Comparison of ENCODE assay signal across 15 mouse cellular contexts in genomic region chr17:43329761-43330183, GRCm38 (mm10). TPM values are rescaled to one million over a fixed set of nuclear protein-coding genes. Genes with fewer than 3 reads are reported as not detected.
A peak's percentile ranks its signal among the peaks of the same experiment; 100 is the strongest.
DNase-seq lines count a peak whose midpoint lies in the region; ATAC-seq and TF ChIP-seq lines count a peak whose summit lies in the region.
"Had no signal": no experiment of that assay in that cellular context is flagged by ENCODE, and none has a peak within 500 bp of the region (broad histone marks: within the 10 kb centered on the region; RNA-seq: fewer than 3 reads in every experiment).

No protein-coding gene starts in this region.

- no peaks in the 10 kb centered on the region for H3K9me3 ChIP-seq in heart, embryonic 12.5 days (replicated peaks)
- no peaks in the 10 kb centered on the region for H3K9me3 ChIP-seq in liver, postnatal 0 days (ENCODE audit: low read length)
- H3K9me3 ChIP-seq in intestine, embryonic 16.5 days (ENCODE audit: control insufficient read depth, low read length): no peaks in the 10 kb centered on the region; the same call in 1 of the 2 replicates
- H3K9me3 ChIP-seq: embryonic facial prominence, embryonic 12.5 days had no signal

- no peaks in the 10 kb centered on the region for H3K36me3 ChIP-seq in heart, embryonic 12.5 days
- no peaks in the 10 kb centered on the region for H3K36me3 ChIP-seq in liver, postnatal 0 days (replicated peaks; ENCODE audit: insufficient read depth, low read length)
- no peaks in the 10 kb centered on the region for H3K36me3 ChIP-seq in intestine, embryonic 16.5 days (ENCODE audit: control insufficient read depth, insufficient read depth, low read length)
- H3K36me3 ChIP-seq: embryonic facial prominence, embryonic 12.5 days had no signal

- peak; percentile 81 for ATAC-seq in heart, embryonic 12.5 days (ENCODE audit: insufficient number of reproducible peaks, low FRiP score)
- ATAC-seq in liver, postnatal 0 days: peak; percentile 79
- ATAC-seq in intestine, embryonic 16.5 days: no peak
- ATAC-seq: forebrain, embryonic 16.5 days had no signal

- peaks cover 48% of the 10 kb centered on the region for H3K4me1 ChIP-seq in heart, embryonic 12.5 days (replicated peaks)
- peaks cover 37% of the 10 kb centered on the region for H3K4me1 ChIP-seq in liver, postnatal 0 days (ENCODE audit: insufficient read depth)
- H3K4me1 ChIP-seq in intestine, embryonic 16.5 days (ENCODE audit: control insufficient read depth, insufficient read depth, low read length): peaks cover 12% of the 10 kb centered on the region; the same call in 1 of the 2 replicates

- 48% methylated on average over 7 of the region's 7 CpGs for WGBS in heart, embryonic 12.5 days
- WGBS in liver, postnatal 0 days (ENCODE audit: insufficient replicate concordance): 38% methylated on average over 7 of the region's 7 CpGs
- WGBS in intestine, embryonic 16.5 days: 70% methylated on average over 7 of the region's 7 CpGs

- peak; percentile 32 for DNase-seq in lung, postnatal 36 days
- DNase-seq in lung, postnatal 4 days: no peak
- DNase-seq in c-Kit-positive CD71-positive TER-119-negative erythroid progenitor cells, embryonic 14.5 days (ENCODE audit: low read depth): peak; percentile 70
- DNase-seq in liver, postnatal 0 days: peak; percentile 49
- no peak for DNase-seq in left cerebral cortex, adult 2 months (ENCODE audit: extremely low spot score in 1 of 2, low spot score in 2 of 2)
- DNase-seq in layer of hippocampus, adult 18-20 months (ENCODE audit: low spot score in 2 of 2): no peak
- DNase-seq: cerebellum, adult 9-11 months; gastrocnemius, postnatal 14 days; kidney, adult 11 months had no signal

- TF ChIP-seq EP300 in liver, postnatal 0 days (IDR thresholded peaks at IDR 0.05; ENCODE audit: low read depth): peak; percentile 95

- TF ChIP-seq CTCF in liver, postnatal 0 days (IDR thresholded peaks at IDR 0.05; ENCODE audit: low read depth): no peak
- TF ChIP-seq CTCF in left cerebral cortex, adult 2 months (IDR thresholded peaks at IDR 0.05): no peak

- no peaks in the 10 kb centered on the region for H3K27me3 ChIP-seq in heart, embryonic 12.5 days (replicated peaks)
- no peaks in the 10 kb centered on the region for H3K27me3 ChIP-seq in liver, postnatal 0 days (ENCODE audit: insufficient read depth, low read length)
- H3K27me3 ChIP-seq in intestine, embryonic 16.5 days (replicated peaks; ENCODE audit: control insufficient read depth, insufficient read depth, low read length): no peaks in the 10 kb centered on the region
- H3K27me3 ChIP-seq: embryonic facial prominence, embryonic 12.5 days had no signal

- intact Hi-C loops in left cerebral cortex, adult 2 months (cut with DNase I): no loop called here

- H3K4me2 ChIP-seq in heart, embryonic 12.5 days: no peak overlapping the region
- H3K4me2 ChIP-seq in liver, postnatal 0 days (ENCODE audit: low read depth, low read length): no peak overlapping the region; the same call in 1 of the 2 replicates
- no peak overlapping the region for H3K4me2 ChIP-seq in intestine, embryonic 16.5 days (ENCODE audit: low read depth, low read length)
- H3K4me2 ChIP-seq: embryonic facial prominence, embryonic 12.5 days had no signal

- H3K9ac ChIP-seq in heart, embryonic 12.5 days: no peak overlapping the region
- no peak overlapping the region for H3K9ac ChIP-seq in liver, postnatal 0 days (replicated peaks)
- no peak overlapping the region for H3K9ac ChIP-seq in intestine, embryonic 16.5 days (ENCODE audit: low read depth, low read length)
- H3K9ac ChIP-seq: embryonic facial prominence, embryonic 12.5 days had no signal

- peak overlapping the region; percentile 62 for H3K27ac ChIP-seq in heart, embryonic 12.5 days (ENCODE audit: poor library complexity, severe bottlenecking)
- H3K27ac ChIP-seq in liver, postnatal 0 days (ENCODE audit: low read depth): peak overlapping the region; percentile 58
- no peak overlapping the region for H3K27ac ChIP-seq in left cerebral cortex, adult 2 months
- no peak overlapping the region for H3K27ac ChIP-seq in intestine, embryonic 16.5 days (ENCODE audit: low read length)
- H3K27ac ChIP-seq: embryonic facial prominence, embryonic 12.5 days had no signal

- no peak overlapping the region for H3K4me3 ChIP-seq in heart, embryonic 12.5 days
- H3K4me3 ChIP-seq in liver, postnatal 0 days (ENCODE audit: low read depth, low read length): no peak overlapping the region
- H3K4me3 ChIP-seq in left cerebral cortex, adult 2 months: no peak overlapping the region
- no peak overlapping the region for H3K4me3 ChIP-seq in intestine, embryonic 16.5 days (ENCODE audit: low read length)
- H3K4me3 ChIP-seq: embryonic facial prominence, embryonic 12.5 days had no signal

RNA-seq across cellular contexts. Expression of gene Adgrf5, which starts 30.5 kb away (rescaled TPM):
- polyA plus RNA-seq in heart, embryonic 12.5 days (2016; fragmentation: Nextera tagmentation; extraction: Ambion mirVana): 21.1 and 23.9 TPM in 2 replicates
- polyA plus RNA-seq in liver, postnatal 0 days (2015; fragmentation: Nextera tagmentation; extraction: Ambion mirVana): 2.5 and 3.5 TPM in 2 replicates
- total RNA-seq in left cerebral cortex, adult 2 months (2021): 10 to 100 TPM; 32.5 to 35.0 TPM
- 10 to 100 TPM; 28.4 to 28.7 TPM for total RNA-seq in layer of hippocampus, adult 18-20 months (2021)
- 10.3 and 10.6 TPM in 2 replicates for polyA plus RNA-seq in intestine, embryonic 16.5 days (2015; fragmentation: Nextera tagmentation; extraction: Ambion mirVana)
- total RNA-seq: hematopoietic stem cell, adult 5-6 weeks had no signal

RNA-seq across cellular contexts. Expression of gene Adgrf1, which starts 59.6 kb away (rescaled TPM):
- polyA plus RNA-seq in heart, embryonic 12.5 days (2016; fragmentation: Nextera tagmentation; extraction: Ambion mirVana): not detected in 2 replicates
- polyA plus RNA-seq in liver, postnatal 0 days (2015; fragmentation: Nextera tagmentation; extraction: Ambion mirVana): 0.60 and 0.69 TPM in 2 replicates
- total RNA-seq in left cerebral cortex, adult 2 months (2021): not detected
- not detected for total RNA-seq in layer of hippocampus, adult 18-20 months (2021)
- 0.12 and 0.24 TPM in 2 replicates for polyA plus RNA-seq in intestine, embryonic 16.5 days (2015; fragmentation: Nextera tagmentation; extraction: Ambion mirVana)
- total RNA-seq: hematopoietic stem cell, adult 5-6 weeks; left cerebral cortex, postnatal 36 days had no signal
- polyA plus RNA-seq: embryonic facial prominence, embryonic 12.5 days; forebrain, embryonic 16.5 days had no signal

Comparison
In these comparisons a context has a peak if more than half of its experiments do, and no peak if none do; other contexts are left out.
1. DNase-seq: peak in lung, postnatal 36 days (single experiment), c-Kit-positive CD71-positive TER-119-negative erythroid progenitor cells, embryonic 14.5 days (single experiment) and liver, postnatal 0 days (single experiment); none in lung, postnatal 4 days (0 of 2), left cerebral cortex, adult 2 months (0 of 2) and layer of hippocampus, adult 18-20 months (0 of 2).
2. H3K27ac ChIP-seq: peak in heart, embryonic 12.5 days (single experiment) and liver, postnatal 0 days (single experiment); none in left cerebral cortex, adult 2 months (single experiment) and intestine, embryonic 16.5 days (single experiment).